Mouse (Mus musculus): ENCODE data around the gene Dennd1a. TPM values are rescaled to one million over a fixed set of nuclear protein-coding genes. Genes with fewer than 3 reads are reported as not detected.
"Not testable (repeated sequence)": the region's sequence is repeated elsewhere in the genome, so short reads cannot be mapped to it uniquely, and the experiment has no call there.

Dennd1a gene
- polyA plus RNA-seq, 1 experiment from 2014 or later = 30.3 TPM

DNA sequence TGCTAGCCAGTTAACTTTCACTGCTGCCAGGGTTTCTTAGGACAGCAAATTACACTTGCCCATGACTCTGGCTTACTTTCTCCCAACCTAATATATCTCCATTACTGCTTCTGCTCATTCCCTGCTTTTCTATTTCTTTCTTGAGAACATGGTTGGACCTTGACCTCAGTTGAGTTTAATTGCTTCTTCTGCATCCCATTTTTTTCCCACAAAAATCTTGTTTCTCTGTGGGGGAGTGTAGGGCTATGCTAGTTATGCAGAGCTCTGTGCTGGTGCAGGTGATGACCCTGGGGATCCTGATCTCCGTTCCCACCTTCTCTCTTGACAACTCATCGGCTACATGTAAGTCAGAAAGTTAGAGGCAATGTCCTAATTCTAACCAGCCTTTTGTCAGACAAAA is 344.3 kb downstream of the Dennd1a start:
- DNase-seq (ENCODE audit: low read depth, low spot score) = no peak
- ATAC-seq = no peak
- in situ Hi-C loops (cut with MboI; ENCODE audit: low pct_unique_long_range_greater_than_20kb) = no loop called here
- ChIA-PET POLR2A (no interaction called here), CTCF (no interaction called here)
- no peaks in the 10 kb centered on the region for H3K27me3 ChIP-seq
- no peak for TF ChIP-seq CTCF (IDR thresholded peaks at IDR 0.05)

DNA sequence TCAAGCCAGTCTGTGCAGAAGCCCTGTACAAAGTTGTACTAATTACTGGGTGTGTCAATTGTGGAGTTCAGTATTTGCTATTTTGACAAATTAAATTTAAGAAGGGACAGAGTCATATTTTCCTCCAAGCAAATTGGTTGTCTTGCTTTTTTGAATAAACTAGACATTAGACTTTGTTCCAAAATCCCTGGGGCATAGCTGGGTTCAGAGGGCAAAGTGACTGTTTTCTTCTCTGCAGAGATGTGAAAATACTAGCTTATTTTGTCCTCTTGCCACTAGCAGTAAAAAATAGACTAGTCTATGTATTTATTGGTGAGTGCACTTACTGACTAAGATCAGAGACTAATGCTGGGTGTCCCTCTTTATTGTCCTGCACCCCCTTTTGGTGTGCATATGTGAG is 345.4 kb downstream of the Dennd1a start:
- ATAC-seq (no peak), DNase-seq (ENCODE audit: low read depth, low spot score) (no peak)
- CTCF ChIA-PET = no interaction called here
- POLR2A ChIA-PET = no interaction called here
- H3K27me3 ChIP-seq = no peaks in the 10 kb centered on the region
- in situ Hi-C loops (cut with MboI; ENCODE audit: low pct_unique_long_range_greater_than_20kb) = no loop called here
- TF ChIP-seq CTCF (IDR thresholded peaks at IDR 0.05) = no peak

DNA sequence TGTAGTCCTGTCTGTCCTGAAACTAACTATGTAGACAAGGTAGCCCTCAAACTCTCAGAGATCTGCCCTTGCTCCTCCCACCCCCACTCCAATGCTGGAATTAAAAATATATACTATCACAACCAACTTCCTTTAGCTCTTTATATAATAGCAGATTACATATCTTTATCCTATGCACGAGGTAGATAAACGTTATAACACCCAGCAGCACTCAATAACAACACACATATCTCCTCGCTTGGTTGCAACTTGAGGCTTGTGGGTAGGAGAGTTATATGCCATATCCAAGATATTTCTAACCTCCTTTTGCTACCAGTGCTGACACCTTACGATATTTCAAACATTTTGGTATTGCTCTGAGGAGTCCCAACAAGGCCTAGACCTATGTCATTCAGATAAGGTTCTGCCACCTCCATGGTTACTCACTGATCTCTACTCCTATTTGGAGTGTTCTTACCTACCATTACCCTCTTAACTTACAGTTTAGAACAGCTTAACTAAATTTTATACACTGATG is 346.3 kb downstream of the Dennd1a start:
- ChIA-PET CTCF (interaction anchor here (1.2 kb wide), 1 partner anchor 38 kb away, joined by 3 read pairs; no protein-coding TSS in a partner anchor), POLR2A (no interaction called here)
- no peak for ATAC-seq
- no peaks in the 10 kb centered on the region for H3K27me3 ChIP-seq
- DNase-seq (ENCODE audit: low read depth, low spot score) = no peak
- in situ Hi-C loops (cut with MboI; ENCODE audit: low pct_unique_long_range_greater_than_20kb) = no loop called here
- no peak for TF ChIP-seq CTCF (IDR thresholded peaks at IDR 0.05)

DNA sequence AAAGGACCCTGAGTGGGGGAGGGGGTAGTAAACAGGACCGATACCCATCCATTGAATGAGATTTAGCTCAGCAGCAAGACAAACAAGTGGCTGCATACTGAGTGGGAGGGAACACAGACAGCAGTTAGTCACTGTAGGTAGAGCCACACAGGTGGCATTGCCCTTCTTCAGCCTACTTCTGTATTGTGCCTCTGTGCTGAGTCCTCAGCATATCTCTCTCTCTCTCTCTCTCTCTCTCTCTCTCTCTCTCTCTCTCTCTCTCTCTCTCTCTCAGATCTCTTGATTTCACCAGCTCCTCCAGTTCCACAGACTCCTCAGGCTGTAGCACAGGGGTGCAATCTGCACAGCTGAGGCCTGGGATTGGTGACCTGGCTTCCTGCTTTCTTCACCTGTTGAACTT is 347.2 kb downstream of the Dennd1a start:
- POLR2A ChIA-PET = interaction anchor here (1.2 kb wide), 1 partner anchor 662 kb away, joined by 4 read pairs; no protein-coding TSS in a partner anchor
- no peak for DNase-seq (ENCODE audit: low read depth, low spot score)
- ATAC-seq = no peak

DNA sequence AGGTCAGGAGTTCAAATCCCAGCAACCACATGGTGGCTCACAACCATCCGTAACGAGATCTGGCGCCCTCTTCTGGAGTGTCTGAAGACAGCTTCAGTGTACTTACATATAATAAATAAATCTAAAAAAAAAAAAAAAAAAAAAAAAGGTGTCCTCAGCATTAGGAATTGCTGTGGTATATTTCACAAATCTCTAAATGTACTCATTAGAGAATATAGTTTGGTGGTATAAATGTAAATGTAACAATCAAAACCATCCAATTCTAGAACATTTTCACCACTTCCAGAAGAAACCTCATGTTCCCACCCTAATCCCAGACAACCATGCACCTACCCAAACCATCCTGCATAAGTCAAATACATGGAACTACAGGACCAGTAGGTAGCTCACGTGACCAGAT is 350.3 kb downstream of the Dennd1a start:
- ATAC-seq; CTCF ChIA-PET; DNase-seq (ENCODE audit: low read depth, low spot score); in situ Hi-C loops (cut with MboI; ENCODE audit: low pct_unique_long_range_greater_than_20kb); H3K27me3 ChIP-seq: not testable (repeated sequence)
- POLR2A ChIA-PET = interaction anchor here (0.6 kb wide), 1 partner anchor 137 kb away, joined by 4 read pairs; no protein-coding TSS in a partner anchor
- peak; percentile 5 for TF ChIP-seq CTCF (IDR thresholded peaks at IDR 0.05)

More for the DNA sequence above, 347.2 kb downstream of the Dennd1a start:
- in situ Hi-C loops (cut with MboI; ENCODE audit: low pct_unique_long_range_greater_than_20kb) = no loop called here
- CTCF ChIA-PET = interaction anchor here (0.9 to 1.2 kb wide), 3 partner anchors 9 to 37 kb away, joined by 3 to 4 read pairs (median 4); no protein-coding TSS in a partner anchor
- no peak for TF ChIP-seq CTCF (IDR thresholded peaks at IDR 0.05)
- no peaks in the 10 kb centered on the region for H3K27me3 ChIP-seq

DNA sequence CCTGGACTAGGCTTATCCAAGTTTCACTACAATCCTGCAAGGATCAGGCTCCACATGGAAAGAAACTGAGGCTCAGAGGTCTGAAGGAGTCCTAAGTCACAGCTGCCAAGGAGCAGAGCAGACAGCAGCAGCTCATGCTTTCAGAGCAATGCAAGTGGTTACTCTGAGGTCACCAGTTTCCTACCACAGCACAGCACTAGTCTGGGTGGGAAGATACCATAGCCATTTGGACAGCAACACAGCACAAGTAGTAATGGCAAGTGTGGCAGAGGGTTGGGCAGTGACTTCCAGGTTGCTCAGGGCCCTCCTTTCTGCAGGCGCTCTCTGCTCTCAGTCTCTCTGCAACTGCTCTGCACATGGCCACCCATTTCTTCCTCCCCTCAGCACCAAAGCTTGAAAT is 354.9 kb downstream of the Dennd1a start:
- no peak for ATAC-seq
- no peaks in the 10 kb centered on the region for H3K27me3 ChIP-seq
- CTCF ChIA-PET = interaction anchor here (0.9 to 1.1 kb wide), 2 partner anchors 10 to 443 kb away, joined by 3 read pairs; no protein-coding TSS in a partner anchor
- in situ Hi-C loops (cut with MboI; ENCODE audit: low pct_unique_long_range_greater_than_20kb) = no loop called here
- POLR2A ChIA-PET = no interaction called here
- DNase-seq (ENCODE audit: low read depth, low spot score) = no peak
- TF ChIP-seq CTCF (IDR thresholded peaks at IDR 0.05) = no peak

DNA sequence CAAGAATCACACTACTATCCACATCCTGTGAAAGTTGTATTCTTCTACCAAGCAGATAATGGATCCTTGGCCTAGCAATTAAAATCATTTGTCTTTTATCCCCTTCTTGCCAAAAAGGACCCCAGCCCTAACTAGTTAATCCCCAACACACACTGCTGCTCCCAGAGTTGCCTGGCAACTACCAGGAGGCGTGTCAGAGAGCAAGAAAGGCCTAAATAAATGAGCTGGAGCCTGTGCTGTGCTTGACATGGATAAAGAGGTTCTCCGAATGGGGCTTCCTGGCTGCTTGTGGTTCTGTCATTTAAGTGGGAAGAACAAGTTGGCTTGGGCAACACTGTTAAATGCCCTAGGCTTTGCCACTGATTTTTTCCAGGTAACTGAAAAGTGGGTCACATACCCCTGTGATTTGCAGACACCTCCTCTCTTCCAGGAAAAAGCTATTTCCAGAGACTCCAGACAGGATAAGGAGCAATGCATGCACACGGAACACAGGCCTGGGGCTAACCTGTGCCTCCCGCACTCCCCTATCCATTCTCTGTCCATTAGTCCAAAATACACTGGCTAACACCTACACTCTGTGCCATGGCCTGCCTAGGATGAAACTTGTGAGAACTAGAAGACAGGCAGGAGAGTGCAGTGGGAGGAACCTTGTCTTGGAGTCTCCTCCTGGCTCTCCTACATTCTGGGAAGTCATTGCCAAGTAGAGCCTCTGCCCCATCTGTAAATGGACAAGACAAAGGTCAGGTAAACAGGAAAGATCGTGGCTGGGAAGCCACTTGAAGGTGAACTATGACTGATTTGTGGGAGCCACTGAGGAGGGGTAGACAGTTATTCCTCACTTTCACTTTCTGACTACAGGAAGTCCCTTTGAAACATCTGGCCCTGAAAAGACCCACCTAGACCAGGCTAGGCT is 355.9 kb downstream of the Dennd1a start:
- no peaks in the 10 kb centered on the region for H3K27me3 ChIP-seq
- ATAC-seq (no peak), DNase-seq (ENCODE audit: low read depth, low spot score) (no peak)
- TF ChIP-seq CTCF (IDR thresholded peaks at IDR 0.05) = no peak
- ChIA-PET CTCF (interaction anchor here (0.9 to 1.1 kb wide), 3 partner anchors 9 to 444 kb away, joined by 3 read pairs; no protein-coding TSS in a partner anchor), POLR2A (no interaction called here)
- in situ Hi-C loops (cut with MboI; ENCODE audit: low pct_unique_long_range_greater_than_20kb) = no loop called here

DNA sequence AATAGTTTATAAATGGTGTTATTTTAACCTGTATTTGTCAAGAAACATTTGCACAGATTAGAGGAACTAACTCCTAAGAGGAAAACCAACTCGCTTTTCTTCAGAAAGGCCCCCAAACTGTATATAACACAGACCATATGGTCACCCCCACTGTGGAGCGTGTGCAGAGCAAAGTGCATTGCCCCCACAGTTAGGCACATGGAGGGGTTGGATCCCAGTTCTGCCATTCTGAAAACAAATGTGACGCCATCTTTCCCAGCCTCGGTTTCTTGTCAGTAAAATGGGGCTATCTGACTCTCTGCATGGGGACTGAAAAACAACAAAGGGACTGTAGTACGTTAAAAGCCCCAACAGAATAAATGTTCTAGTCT is 361.1 kb downstream of the Dennd1a start:
- TF ChIP-seq CTCF (IDR thresholded peaks at IDR 0.05) = peak; percentile 1
- in situ Hi-C loops (cut with MboI; ENCODE audit: low pct_unique_long_range_greater_than_20kb) = no loop called here
- ATAC-seq (no peak), DNase-seq (ENCODE audit: low read depth, low spot score) (no peak)
- CTCF ChIA-PET = interaction anchor here (0.8 to 1.4 kb wide), 6 partner anchors 11 to 503 kb away, joined by 3 to 4 read pairs (median 3); no protein-coding TSS in a partner anchor
- POLR2A ChIA-PET = interaction anchor here (1.4 kb wide), 1 partner anchor 103 kb away, joined by 4 read pairs; no protein-coding TSS in a partner anchor
- H3K27me3 ChIP-seq = no peaks in the 10 kb centered on the region

DNA sequence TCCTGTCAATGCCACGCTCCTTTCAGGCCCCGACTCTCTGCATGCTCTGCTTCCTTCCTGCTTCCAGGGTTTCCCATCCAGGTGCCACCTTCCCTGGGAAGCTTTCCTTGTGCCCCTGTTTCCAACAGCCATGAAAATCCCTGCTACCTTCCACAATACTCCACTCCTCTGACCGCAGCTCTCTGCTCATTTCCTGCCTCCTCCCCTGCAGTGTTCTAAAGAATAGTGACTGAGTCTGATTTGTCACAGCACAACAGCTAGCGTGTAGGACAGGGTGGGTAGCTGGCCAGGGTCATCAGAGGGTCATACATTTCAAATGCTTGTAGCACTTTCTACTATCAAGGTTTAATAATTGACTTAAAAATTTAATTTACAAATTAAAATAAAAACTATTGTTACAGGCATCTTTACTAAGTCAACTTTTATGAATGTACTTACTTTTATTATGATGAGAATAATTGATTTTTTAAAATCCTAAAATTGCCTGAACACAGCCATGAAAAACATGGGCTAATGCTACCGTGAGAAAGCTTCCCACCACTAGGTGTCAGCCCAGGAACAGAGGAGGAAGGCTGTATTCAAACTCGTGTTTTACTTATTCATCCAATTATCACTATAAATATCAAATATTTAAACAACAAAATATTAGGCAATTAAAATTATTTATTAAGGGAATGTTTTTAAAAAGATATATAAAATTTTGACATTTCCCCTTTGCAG is 361.6 kb downstream of the Dennd1a start:
- CTCF ChIA-PET = interaction anchor here (0.8 to 1.5 kb wide), 7 partner anchors 10 to 504 kb away, joined by 3 to 5 read pairs (median 3); no protein-coding TSS in a partner anchor
- TF ChIP-seq CTCF (IDR thresholded peaks at IDR 0.05) = peak; percentile 89

More for the DNA sequence above, 361.6 kb downstream of the Dennd1a start:
- in situ Hi-C loops (cut with MboI; ENCODE audit: low pct_unique_long_range_greater_than_20kb) = no loop called here
- DNase-seq (ENCODE audit: low read depth, low spot score) = no peak
- H3K27me3 ChIP-seq = no peaks in the 10 kb centered on the region
- ATAC-seq = no peak
- POLR2A ChIA-PET = interaction anchor here (1.4 kb wide), 1 partner anchor 104 kb away, joined by 4 read pairs; no protein-coding TSS in a partner anchor

Measured in Patski (cell line).